Mouse (Mus musculus) neural tube, embryonic 15.5 days (tissue): ENCODE data around the gene Fkbp1b. TPM values are rescaled to one million over a fixed set of nuclear protein-coding genes. Genes with fewer than 3 reads are reported as not detected.
"Not testable (repeated sequence)": the region's sequence is repeated elsewhere in the genome, so short reads cannot be mapped to it uniquely, and the experiment has no call there.

Experiments
- ATAC-seq: fragments of 200-750 bp; cut with Nextera tagmentation; 2 replicates; pipeline ENCODE4 v1.8.0; 2017; ENCODE audit warnings: mild to moderate bottlenecking, moderate TSS enrichment, moderate library complexity; ENCODE audit not compliant: low FRiP score
- H3K27ac ChIP-seq: fragments of 300-500 bp; sonication (generic); replicated peaks from 2 replicates; pipeline ENCODE4 v1.5.1; 2015; ENCODE audit warnings: mild to moderate bottlenecking, inconsistent platforms
- H3K27me3 ChIP-seq: fragments of 300-500 bp; sonication (generic); replicated peaks from 2 replicates; pipeline ENCODE4 v1.6.1; 2015; ENCODE audit warnings: inconsistent platforms
- H3K36me3 ChIP-seq: fragments of 300-500 bp; sonication (generic); 2 replicates; pipeline ENCODE4 v1.6.1; 2015; ENCODE audit warnings: inconsistent platforms
- H3K4me1 ChIP-seq: fragments of 300-500 bp; sonication (generic); 2 replicates; pipeline ENCODE4 v1.6.1; 2015; ENCODE audit warnings: inconsistent platforms
- H3K4me2 ChIP-seq: fragments of 300-500 bp; sonication (generic); 2 replicates; pipeline ENCODE4 v1.6.1; 2015; ENCODE audit warnings: inconsistent platforms, mild to moderate bottlenecking, moderate library complexity
- H3K4me3 ChIP-seq: fragments of 300-500 bp; sonication (generic); replicated peaks from 2 replicates; pipeline ENCODE4 v1.5.1; 2015; ENCODE audit warnings: mild to moderate bottlenecking, inconsistent platforms
- H3K9ac ChIP-seq: fragments of 300-500 bp; sonication (generic); replicated peaks from 2 replicates; pipeline ENCODE4 v1.6.1; 2015; ENCODE audit warnings: mild to moderate bottlenecking, inconsistent platforms
- H3K9me3 ChIP-seq: fragments of 300-500 bp; sonication (generic); replicated peaks from 2 replicates; pipeline ENCODE4 v1.6.1; 2016; ENCODE audit warnings: inconsistent platforms
- WGBS: fragments of 180-500 bp; shearing (Covaris S2); methylation state at CpG from one replicate; pipeline ENCODE4 v1.1.7; 2015; ENCODE audit warnings: mixed read lengths; 5-methylcytosine and 5-hydroxymethylcytosine counted together
- polyA plus RNA-seq: library from polyadenylated mRNA; unstranded; fragments of >200 nt; fragmentation: Nextera tagmentation; extraction: Ambion mirVana; gene quantifications from 2 replicates; pipeline ENCODE4 v1.2.1, GENCODE M21; 2015

Gene Fkbp1b
- polyA plus RNA-seq, result 77.9 and 98.3 TPM in 2 replicates

DNA sequence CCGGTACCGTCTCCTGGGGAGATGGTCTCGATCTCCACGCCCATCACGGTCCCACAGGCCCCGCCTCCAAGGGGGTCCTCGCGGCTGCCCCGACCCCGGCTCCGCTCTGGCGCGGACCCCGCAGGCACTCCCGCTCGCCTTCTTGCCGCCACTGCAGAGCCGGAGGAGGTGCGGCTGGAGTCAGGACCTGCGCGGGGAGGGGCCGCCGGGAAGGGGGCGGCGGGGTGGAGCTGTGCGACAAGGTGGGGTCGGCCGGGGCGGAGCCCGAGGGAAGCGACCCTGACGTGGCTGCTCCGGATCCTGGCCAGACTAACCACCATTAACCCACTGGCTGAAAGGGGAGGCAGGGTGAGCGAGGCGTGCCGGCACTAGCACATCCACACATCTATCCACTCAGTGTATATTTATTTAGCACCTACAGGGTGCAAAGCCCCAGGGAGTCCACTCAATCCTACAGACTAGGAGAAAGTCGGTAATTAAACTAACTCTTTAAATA lies at the start of gene Fkbp1b:
Gene Fkbp1b (minus strand): TSS at position 200 of the 496 bp plus-strand sequence.
- Histone ChIP-seq H3K9me3 (no peaks in the 10 kb centered on the region), H3K36me3 (no peaks in the 10 kb centered on the region), H3K4me1 (peaks cover 29% of the 10 kb centered on the region), H3K27me3 (peaks cover 10% of the 10 kb centered on the region; the same call in 1 of the 2 replicates), H3K27ac (no peak within 1 kb of the TSS; the same call in 1 of the 2 replicates), H3K9ac (peak within 1 kb of the TSS; percentile 76), H3K4me2 (peak within 1 kb of the TSS; percentile 90), H3K4me3 (peak within 1 kb of the TSS; percentile 67)
- under 1% methylated on average over 30 of the region's 37 CpGs for WGBS
- peak; percentile 56 for ATAC-seq

DNA sequence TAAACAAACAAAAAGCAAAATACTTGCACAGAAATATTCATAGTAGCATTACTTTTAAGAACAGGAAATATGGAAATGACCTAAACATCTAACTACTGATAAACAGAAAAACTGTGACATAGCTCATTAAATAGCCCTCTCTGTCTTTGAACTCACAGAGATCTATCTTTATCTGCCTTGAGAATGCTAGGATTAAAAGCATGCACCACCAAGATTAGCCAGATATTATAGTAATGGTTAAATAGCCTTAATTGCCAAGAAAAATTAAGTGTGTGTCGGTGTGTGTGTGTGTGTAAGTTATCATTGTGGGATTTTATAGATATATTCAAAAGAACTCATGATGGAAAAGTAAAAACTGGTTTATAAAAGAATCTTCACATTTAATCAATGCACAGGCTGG lies 48.5 kb upstream of the Fkbp1b start:
- H3K27me3 ChIP-seq, result no peaks in the 10 kb centered on the region
- H3K4me3 ChIP-seq, result no peak overlapping the region
- H3K4me1 ChIP-seq, result no peaks in the 10 kb centered on the region
- H3K9me3 ChIP-seq, result no peaks in the 10 kb centered on the region
- peaks cover 14% of the 10 kb centered on the region; the same call in 1 of the 2 replicates for H3K36me3 ChIP-seq
- H3K4me2 ChIP-seq, result no peak overlapping the region
- no peak for ATAC-seq
- H3K27ac ChIP-seq, result no peak overlapping the region
- no peak overlapping the region for H3K9ac ChIP-seq
- 90% methylated on average over 1 of the region's 1 CpGs for WGBS

DNA sequence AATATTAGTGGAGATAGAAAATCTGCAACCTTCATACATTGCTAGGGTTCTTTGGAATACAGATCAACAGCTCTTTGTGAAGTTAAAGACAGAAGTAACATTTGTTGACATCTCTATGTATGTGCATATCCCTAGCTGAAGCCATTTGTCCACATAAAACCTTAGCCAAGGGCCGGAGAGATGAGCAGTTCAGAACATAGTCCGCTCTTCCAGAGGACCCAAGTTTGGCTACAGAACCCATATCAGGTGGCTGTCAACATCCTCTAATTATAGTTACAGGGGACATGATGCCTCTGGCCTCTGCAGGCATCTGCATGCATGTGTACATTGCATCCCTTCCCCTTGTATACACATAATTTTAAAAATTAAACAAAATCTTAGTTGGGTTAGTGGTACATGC lies 47.9 kb upstream of the Fkbp1b start:
- no peaks in the 10 kb centered on the region for H3K27me3 ChIP-seq
- WGBS, result 96% methylated on average over 2 of the region's 2 CpGs
- no peak overlapping the region for H3K4me3 ChIP-seq
- no peak overlapping the region for H3K9ac ChIP-seq
- no peak for ATAC-seq
- no peaks in the 10 kb centered on the region for H3K4me1 ChIP-seq
- H3K4me2 ChIP-seq, result no peak overlapping the region
- H3K9me3 ChIP-seq, result no peaks in the 10 kb centered on the region
- H3K36me3 ChIP-seq, result peaks cover 14% of the 10 kb centered on the region; the same call in 1 of the 2 replicates
- H3K27ac ChIP-seq, result no peak overlapping the region

DNA sequence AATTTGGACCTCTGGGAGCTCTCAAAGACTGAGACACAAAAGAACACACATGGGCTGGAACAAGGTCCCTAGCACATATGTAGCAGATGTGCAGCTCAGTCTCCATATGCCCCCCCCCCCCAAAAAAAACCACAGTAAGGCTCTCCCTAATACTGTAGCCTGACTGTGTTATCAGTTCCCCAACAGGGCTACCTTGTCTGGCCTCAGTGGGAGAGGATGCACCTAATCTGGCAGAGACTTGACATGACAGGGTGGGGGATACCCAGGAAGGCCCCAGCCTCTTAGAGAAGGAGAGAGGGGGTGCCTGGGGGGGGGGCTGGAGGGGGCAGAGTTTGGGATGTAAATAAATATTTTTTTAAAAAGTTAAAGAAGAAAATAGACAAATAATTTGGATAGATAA lies 47.3 kb upstream of the Fkbp1b start:
- H3K4me1 ChIP-seq, result no peaks in the 10 kb centered on the region
- H3K9me3 ChIP-seq, result no peaks in the 10 kb centered on the region
- peaks cover 14% of the 10 kb centered on the region; the same call in 1 of the 2 replicates for H3K36me3 ChIP-seq
- H3K4me3 ChIP-seq, result no peak overlapping the region
- ATAC-seq, result no peak
- no peak overlapping the region for H3K27ac ChIP-seq
- H3K4me2 ChIP-seq, result no peak overlapping the region
- no peak overlapping the region for H3K9ac ChIP-seq
- no peaks in the 10 kb centered on the region for H3K27me3 ChIP-seq

DNA sequence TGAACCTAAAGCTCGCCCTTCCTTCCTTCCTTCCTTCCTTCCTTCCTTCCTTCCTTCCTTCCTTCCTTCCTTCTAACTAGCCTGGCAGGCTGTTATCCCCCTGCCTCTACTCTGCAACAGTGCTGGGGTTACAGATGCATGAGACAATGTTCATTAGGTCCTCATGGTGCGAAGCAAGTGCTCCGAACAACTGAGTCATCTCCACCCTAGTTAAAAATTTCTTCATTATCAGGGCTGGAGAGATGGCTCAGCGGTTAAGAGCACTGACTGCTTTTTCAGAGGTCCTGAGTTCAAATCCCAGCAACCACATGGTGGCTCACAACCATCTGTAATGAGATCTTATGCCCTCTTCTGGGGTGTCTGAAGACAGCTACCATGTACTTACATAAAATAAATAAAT lies 45.2 kb upstream of the Fkbp1b start:
- not testable (repeated sequence) for H3K4me3 ChIP-seq, H3K9me3 ChIP-seq, H3K27me3 ChIP-seq, ATAC-seq, H3K4me2 ChIP-seq, H3K4me1 ChIP-seq, H3K9ac ChIP-seq, H3K27ac ChIP-seq
- H3K36me3 ChIP-seq, result peaks cover 25% of the 10 kb centered on the region
- 96% methylated on average over 4 of the region's 4 CpGs for WGBS

DNA sequence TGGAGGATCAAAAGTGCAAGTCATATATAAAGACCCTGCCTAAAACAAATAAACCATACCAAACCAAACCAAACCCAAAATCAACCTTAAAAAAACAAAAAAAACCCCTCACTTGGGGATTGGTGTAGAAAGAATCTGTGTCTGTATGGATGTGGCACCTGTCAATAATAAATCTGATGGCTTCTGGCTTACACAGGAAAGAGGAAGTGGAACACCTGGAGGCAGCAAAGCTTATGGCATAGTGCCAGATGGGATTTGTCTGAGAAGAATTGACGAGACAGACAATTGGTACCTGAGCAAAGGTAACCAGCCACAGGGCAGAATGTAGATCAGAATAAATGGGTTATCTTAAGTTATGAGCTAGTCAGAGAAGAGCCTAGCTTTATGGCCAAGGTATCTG lies 43.7 kb upstream of the Fkbp1b start:
- Histone ChIP-seq H3K4me3 (no peak overlapping the region), H3K9me3 (no peaks in the 10 kb centered on the region), H3K27me3 (no peaks in the 10 kb centered on the region), H3K9ac (no peak overlapping the region), H3K27ac (no peak overlapping the region), H3K36me3 (peaks cover 19% of the 10 kb centered on the region), H3K4me1 (no peaks in the 10 kb centered on the region), H3K4me2 (no peak overlapping the region)
- ATAC-seq, result no peak
- 86% methylated on average over 1 of the region's 1 CpGs for WGBS

DNA sequence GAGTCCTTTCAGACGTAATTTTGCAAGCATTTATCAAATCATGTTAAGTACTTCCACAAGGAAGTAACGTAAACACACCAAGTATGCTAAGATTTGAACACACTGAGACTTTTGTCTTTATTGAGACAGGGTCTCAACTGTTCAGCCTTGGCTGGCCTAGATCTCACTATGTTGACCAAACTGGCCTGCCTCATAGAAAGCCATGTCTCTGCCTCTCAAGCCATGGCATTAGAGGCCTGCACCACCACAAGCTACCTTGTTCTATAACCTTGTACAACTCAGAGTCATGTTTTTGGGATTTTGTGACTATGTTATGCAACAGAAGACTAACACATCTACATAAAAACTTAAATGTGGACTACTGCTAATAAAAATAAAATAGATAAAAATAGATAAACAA lies 40.7 kb upstream of the Fkbp1b start:
- Histone ChIP-seq H3K9ac (no peak overlapping the region), H3K4me2 (no peak overlapping the region), H3K4me3 (no peak overlapping the region), H3K4me1 (no peaks in the 10 kb centered on the region), H3K36me3 (peaks cover 27% of the 10 kb centered on the region), H3K9me3 (no peaks in the 10 kb centered on the region), H3K27me3 (no peaks in the 10 kb centered on the region), H3K27ac (no peak overlapping the region)
- no peak for ATAC-seq
- 94% methylated on average over 2 of the region's 2 CpGs for WGBS

DNA sequence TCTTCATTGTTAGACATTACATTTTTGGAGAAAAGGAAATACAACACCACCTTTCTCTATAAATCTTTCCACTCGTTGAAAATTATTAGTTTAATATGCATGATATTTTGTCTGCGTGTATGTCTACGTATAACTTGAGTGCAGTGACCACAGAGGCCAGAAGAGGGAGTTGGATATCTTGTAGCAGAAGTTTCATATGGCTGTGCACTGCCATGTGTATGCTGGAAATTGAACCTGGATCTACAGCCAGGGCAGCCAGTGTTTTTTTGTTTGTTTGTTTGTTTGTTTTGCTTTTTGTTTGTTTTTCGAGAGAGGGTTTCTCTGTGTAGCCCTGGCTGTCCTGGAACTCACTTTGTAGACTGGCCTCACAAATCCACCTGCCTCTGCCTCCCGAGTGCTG lies 37.7 kb upstream of the Fkbp1b start:
- no peak overlapping the region for H3K4me3 ChIP-seq
- no peak overlapping the region for H3K27ac ChIP-seq
- ATAC-seq, result no peak
- 94% methylated on average over 5 of the region's 5 CpGs for WGBS
- H3K9me3 ChIP-seq, result no peaks in the 10 kb centered on the region
- no peak overlapping the region for H3K9ac ChIP-seq
- H3K36me3 ChIP-seq, result peaks cover 27% of the 10 kb centered on the region
- H3K4me2 ChIP-seq, result no peak overlapping the region
- no peaks in the 10 kb centered on the region for H3K27me3 ChIP-seq
- H3K4me1 ChIP-seq, result peaks cover 7% of the 10 kb centered on the region

DNA sequence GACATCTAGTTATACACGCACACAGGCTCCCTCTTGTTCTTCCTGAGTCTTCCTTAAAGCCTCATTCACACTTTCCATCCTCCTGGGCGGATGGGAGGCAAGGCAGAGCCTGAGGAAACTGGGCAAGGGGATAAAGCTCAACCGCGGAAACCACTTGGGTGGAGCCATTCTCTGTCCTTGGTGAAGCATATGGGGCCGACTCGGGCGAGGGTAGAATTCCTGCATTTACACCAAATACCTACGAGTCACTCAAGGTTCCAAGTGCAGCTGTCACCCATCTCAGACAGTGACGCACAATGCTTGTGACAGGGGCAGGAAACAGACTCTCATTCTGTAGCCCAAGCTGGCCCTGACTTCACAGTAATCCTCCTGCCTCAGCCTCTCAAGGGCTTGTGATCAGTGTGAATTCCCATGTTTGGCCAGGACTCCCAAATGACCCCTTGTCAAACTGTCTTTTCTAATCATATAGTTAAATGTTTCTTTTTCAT lies 36.9 kb upstream of the Fkbp1b start:
- 85% methylated on average over 9 of the region's 9 CpGs for WGBS

DNA sequence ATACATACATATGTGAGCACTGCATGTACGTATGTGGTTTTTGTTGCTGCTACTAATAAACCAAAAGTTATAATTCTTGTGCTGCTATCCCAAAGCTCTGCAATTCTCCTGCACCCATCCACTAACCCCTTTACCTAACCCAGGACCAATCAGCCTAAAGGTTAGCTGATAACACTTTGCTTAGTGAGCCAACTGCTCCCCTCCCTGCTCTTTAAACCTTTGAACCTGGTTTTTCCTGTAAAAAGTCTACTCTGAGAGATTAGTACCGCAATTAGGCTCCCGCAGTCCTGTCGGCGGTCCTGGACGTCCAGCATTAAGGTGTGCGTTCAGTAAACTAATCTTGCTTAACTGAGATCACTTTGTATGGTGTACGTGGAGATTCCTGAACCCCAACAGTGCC lies 34.2 kb upstream of the Fkbp1b start:
- H3K36me3 ChIP-seq, result peaks cover 12% of the 10 kb centered on the region
- no peak overlapping the region for H3K4me2 ChIP-seq
- no peak overlapping the region for H3K4me3 ChIP-seq
- peaks cover 12% of the 10 kb centered on the region for H3K4me1 ChIP-seq
- H3K27me3 ChIP-seq, result no peaks in the 10 kb centered on the region
- WGBS, result 89% methylated on average over 8 of the region's 8 CpGs
- H3K9me3 ChIP-seq, result no peaks in the 10 kb centered on the region
- no peak overlapping the region for H3K27ac ChIP-seq
- no peak overlapping the region for H3K9ac ChIP-seq
- no peak for ATAC-seq

More for the DNA sequence above, 36.9 kb upstream of the Fkbp1b start:
- H3K9ac ChIP-seq, result no peak overlapping the region
- H3K9me3 ChIP-seq, result no peaks in the 10 kb centered on the region
- H3K4me3 ChIP-seq, result no peak overlapping the region
- H3K27ac ChIP-seq, result no peak overlapping the region
- peaks cover 12% of the 10 kb centered on the region for H3K4me1 ChIP-seq
- H3K36me3 ChIP-seq, result peaks cover 27% of the 10 kb centered on the region
- no peak overlapping the region for H3K4me2 ChIP-seq
- no peak for ATAC-seq
- no peaks in the 10 kb centered on the region for H3K27me3 ChIP-seq

DNA sequence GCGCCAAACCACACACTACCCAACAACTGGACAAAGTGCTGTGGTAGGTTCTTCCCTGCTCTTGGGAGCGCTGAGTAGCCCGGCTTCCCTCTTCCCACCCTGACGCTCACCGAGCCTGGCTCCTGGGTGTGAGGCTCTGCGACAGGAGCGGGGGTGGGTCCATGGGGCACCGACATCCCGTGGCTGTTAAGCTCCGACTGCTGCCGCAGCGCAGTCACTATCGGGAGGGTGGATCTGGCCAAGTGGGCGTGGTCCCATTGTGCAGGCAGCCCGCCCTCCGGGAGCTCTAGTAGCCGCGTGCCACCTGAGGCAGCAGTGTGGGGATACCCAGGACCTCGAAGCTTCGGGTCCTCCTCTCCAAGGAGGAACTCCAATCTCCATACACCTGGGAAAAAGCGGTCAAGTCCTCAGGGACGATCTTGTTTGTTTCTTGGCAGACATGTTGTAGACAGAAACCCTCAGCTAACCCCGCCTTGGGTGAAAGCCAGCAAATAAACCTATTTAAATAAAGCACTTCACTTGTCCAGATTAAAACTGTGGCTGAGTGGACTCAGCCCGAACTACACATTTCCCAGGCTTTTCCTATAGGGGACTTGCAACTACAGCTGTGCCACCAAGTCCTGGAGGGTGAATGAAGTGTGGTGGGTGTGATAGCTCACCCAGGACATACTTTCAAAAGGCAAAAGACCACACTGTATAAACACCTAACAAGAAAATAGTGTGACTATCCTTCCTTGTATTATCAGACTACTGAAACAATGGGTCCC lies 33.0 kb upstream of the Fkbp1b start, which contains the start of gene Mfsd2b:
Gene Mfsd2b (minus strand): TSS at position 199 of the 767 bp plus-strand sequence.
- ATAC-seq, result peak; percentile 79
- Histone ChIP-seq H3K9me3 (no peaks in the 10 kb centered on the region), H3K36me3 (peaks cover 9% of the 10 kb centered on the region), H3K4me1 (peaks cover 12% of the 10 kb centered on the region), H3K27ac (no peak within 1 kb of the TSS), H3K27me3 (no peaks in the 10 kb centered on the region), H3K9ac (peak within 1 kb of the TSS; percentile 57), H3K4me3 (peak within 1 kb of the TSS; percentile 46), H3K4me2 (peak within 1 kb of the TSS; percentile 92)
- 6% methylated on average over 24 of the region's 24 CpGs for WGBS

DNA sequence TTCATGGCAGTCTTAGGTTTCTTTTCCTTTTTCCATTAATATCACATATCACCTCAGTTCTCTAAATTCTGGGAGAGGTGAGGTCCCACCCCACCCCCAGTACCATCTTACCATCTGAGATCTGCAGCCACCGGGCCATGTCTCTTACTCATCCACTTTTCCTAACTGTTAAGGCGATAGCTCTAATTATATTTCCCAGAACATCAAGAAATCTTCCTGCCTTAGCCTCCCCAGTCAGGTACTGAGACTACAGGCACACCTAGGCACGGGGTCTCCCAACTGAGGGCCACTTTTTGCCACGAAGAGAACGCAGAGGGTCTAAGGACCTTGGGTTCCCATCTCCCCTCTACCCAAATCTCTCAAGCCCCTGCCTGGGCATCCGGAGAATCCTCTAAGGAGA lies 32.1 kb upstream of the Fkbp1b start:
- no peaks in the 10 kb centered on the region for H3K27me3 ChIP-seq
- H3K4me3 ChIP-seq, result peak overlapping the region; percentile 46
- H3K4me1 ChIP-seq, result peaks cover 12% of the 10 kb centered on the region
- no peaks in the 10 kb centered on the region for H3K9me3 ChIP-seq
- 74% methylated on average over 6 of the region's 6 CpGs for WGBS
- H3K4me2 ChIP-seq, result peak overlapping the region; percentile 92
- H3K36me3 ChIP-seq, result 0 out of 2 replicates have a peak, but pooled peaks cover 2% of the 10 kb centered on the region
- no peak overlapping the region for H3K27ac ChIP-seq
- no peak overlapping the region for H3K9ac ChIP-seq
- ATAC-seq, result peak; percentile 18; the same call in 1 of the 2 replicates
